Mouse (Mus musculus) testis, adult 2 months (tissue): ENCODE data around the gene 1810055G02Rik.

Experiments used
- CTCF ChIP-seq: fragments of 200-500 bp; IDR thresholded peaks from 2 replicates; pipeline ENCODE4 v1.5.1; 2012; ENCODE audit warnings: low read depth, mild to moderate bottlenecking, inconsistent platforms, low read length, moderate library complexity; ENCODE audit not compliant: control insufficient read depth, insufficient read depth, insufficient replicate concordance
- POLR2A ChIP-seq: fragments of 200-500 bp; IDR thresholded peaks from 2 replicates; pipeline ENCODE4 v1.6.1; 2012; ENCODE audit warnings: low read depth, mild to moderate bottlenecking, inconsistent platforms, low read length, moderate library complexity; ENCODE audit not compliant: control insufficient read depth

DNA sequence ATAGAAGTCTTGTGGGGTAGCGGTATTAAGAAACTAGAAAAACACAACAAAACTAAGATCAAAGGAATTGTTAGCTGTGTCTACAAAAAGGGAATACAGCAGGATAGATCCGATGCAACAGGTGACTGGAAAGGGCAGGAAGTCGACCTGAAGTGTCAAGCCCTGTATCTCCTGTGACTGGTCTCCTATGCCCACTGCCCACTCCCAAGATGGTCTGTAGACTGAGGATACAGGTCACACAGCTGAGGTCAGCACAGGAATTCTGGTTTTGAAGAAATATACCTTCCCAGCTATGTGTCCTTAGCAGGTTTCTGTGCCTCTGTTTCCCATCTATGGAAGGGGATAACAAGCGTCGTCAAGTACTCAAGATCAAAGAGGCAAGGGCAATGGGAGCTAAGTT lies 58.3 kb downstream of the 1810055G02Rik start:
- TF ChIP-seq POLR2A = no peak
- TF ChIP-seq CTCF = no peak
